In genomic region chr2:7310129-7310839, GRCm38 (mm10) we compare ENCODE assay signal across 11 mouse cellular contexts.
DNase-seq lines count a peak whose midpoint lies in the region; ATAC-seq lines count a peak whose summit lies in the region.
"Had no signal": no experiment of that assay in that cellular context is flagged by ENCODE, and none has a peak within 500 bp of the region (broad histone marks: within the 10 kb centered on the region; RNA-seq: fewer than 3 reads in every experiment).

No protein-coding gene starts in this region.

- peaks cover 2% of the 10 kb centered on the region; the same call in 1 of the 2 replicates for H3K27me3 ChIP-seq in hindbrain, embryonic 10.5 days (ENCODE audit: insufficient read depth, poor library complexity, severe bottlenecking)
- no peaks in the 10 kb centered on the region for H3K27me3 ChIP-seq in midbrain, embryonic 15.5 days (replicated peaks)

- ATAC-seq in cerebellum, adult (ENCODE audit: insufficient number of reproducible peaks, low FRiP score, low TSS enrichment), result no peak
- peak; percentile 87 for ATAC-seq in midbrain, embryonic 15.5 days (replicated peaks)

- DNase-seq in cerebellum, postnatal 10 days, result peak; percentile 6 to 12
- DNase-seq in embryo, embryonic 10 days (ENCODE audit: low spot score), result peak; percentile 87
- peak; percentile 48 for DNase-seq in hindbrain, embryonic 10.5 days (ENCODE audit: low spot score)
- no peak for DNase-seq in ovary, postnatal 10 days (ENCODE audit: low spot score)
- no peak for DNase-seq in thymus, postnatal 10 days (ENCODE audit: low spot score in 2 of 2)
- DNase-seq in cerebellum, postnatal 25 days, result no peak
- DNase-seq: cerebellum, adult 9-11 months; heart, postnatal 14 days; lung, postnatal 36 days had no signal

- WGBS in hindbrain, embryonic 10.5 days, result 27% methylated on average over 2 of the region's 2 CpGs
- 5% methylated on average over 2 of the region's 2 CpGs for WGBS in midbrain, embryonic 15.5 days

- H3K4me3 ChIP-seq in hindbrain, embryonic 10.5 days, result no peak overlapping the region
- no peak overlapping the region for H3K4me3 ChIP-seq in midbrain, embryonic 15.5 days

- no peak overlapping the region for H3K9ac ChIP-seq in midbrain, embryonic 15.5 days

- H3K27ac ChIP-seq in hindbrain, embryonic 10.5 days, result peak overlapping the region; percentile 79
- H3K27ac ChIP-seq in midbrain, embryonic 15.5 days, result peak overlapping the region; percentile 57

- H3K4me2 ChIP-seq in midbrain, embryonic 15.5 days, result peak overlapping the region; percentile 7; the same call in 1 of the 2 replicates

- H3K9me3 ChIP-seq in hindbrain, embryonic 10.5 days, result no peaks in the 10 kb centered on the region
- H3K9me3 ChIP-seq in midbrain, embryonic 15.5 days, result no peaks in the 10 kb centered on the region

- H3K36me3 ChIP-seq in hindbrain, embryonic 10.5 days, result no peaks in the 10 kb centered on the region
- H3K36me3 ChIP-seq in midbrain, embryonic 15.5 days (replicated peaks), result no peaks in the 10 kb centered on the region

- H3K4me1 ChIP-seq in hindbrain, embryonic 10.5 days (replicated peaks), result peaks cover 38% of the 10 kb centered on the region
- peaks cover 27% of the 10 kb centered on the region for H3K4me1 ChIP-seq in midbrain, embryonic 15.5 days

Comparison
In these comparisons a context has a peak if more than half of its experiments do, and no peak if none do; other contexts are left out.
1. DNase-seq: peak in cerebellum, postnatal 10 days (2 of 2), embryo, embryonic 10 days (single experiment) and hindbrain, embryonic 10.5 days (single experiment); none in ovary, postnatal 10 days (single experiment), thymus, postnatal 10 days (0 of 2) and cerebellum, postnatal 25 days (0 of 2).